Mouse (Mus musculus): Measurements from ENCODE around the gene Celsr3.

Celsr3 gene

DNA sequence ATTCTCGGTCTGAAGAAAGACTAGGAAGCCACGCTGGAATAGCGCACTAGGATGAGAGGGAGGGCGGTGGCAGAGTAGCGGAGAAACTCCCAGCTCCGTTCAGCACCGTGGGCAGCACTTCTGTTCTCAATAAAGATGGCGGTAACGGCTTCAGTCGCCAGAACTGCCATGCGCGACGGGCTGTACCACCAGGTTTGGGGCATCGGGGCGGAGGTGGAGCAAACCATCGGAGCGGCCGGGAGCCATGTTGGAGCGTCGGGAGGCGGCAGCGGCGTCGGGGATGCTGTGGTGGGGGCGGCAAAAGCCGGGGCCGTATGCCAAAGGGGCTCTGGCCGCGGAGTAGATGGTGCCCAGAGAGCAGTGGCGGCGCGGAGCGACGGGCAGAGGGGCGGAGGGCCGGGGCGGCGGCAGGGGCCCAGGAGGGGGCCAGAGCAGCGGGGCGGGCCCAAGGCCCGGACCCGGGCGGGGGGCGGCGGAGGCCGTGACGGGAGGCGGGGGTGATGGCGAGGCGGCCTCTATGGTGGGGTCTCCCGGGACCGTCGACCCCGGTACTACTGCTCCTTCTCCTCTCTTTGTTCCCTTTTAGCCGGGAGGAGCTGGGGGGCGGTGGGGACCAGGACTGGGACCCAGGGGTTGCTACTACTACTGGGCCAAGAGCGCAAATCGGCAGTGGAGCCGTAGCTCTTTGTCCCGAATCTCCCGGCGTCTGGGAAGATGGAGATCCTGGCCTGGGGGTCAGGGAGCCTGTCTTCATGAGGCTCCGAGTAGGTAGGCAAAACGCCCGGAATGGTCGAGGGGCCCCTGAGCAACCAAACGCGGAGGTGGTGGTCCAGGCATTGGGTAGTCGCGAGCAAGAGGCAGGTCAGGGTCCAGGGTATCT is at the start of gene Celsr3:
TSS of gene Celsr3 (plus strand) at position 501 of the 880 bp plus-strand sequence.
- peak; percentile 93 for DNase-seq (ENCODE audit: low spot score)

DNA sequence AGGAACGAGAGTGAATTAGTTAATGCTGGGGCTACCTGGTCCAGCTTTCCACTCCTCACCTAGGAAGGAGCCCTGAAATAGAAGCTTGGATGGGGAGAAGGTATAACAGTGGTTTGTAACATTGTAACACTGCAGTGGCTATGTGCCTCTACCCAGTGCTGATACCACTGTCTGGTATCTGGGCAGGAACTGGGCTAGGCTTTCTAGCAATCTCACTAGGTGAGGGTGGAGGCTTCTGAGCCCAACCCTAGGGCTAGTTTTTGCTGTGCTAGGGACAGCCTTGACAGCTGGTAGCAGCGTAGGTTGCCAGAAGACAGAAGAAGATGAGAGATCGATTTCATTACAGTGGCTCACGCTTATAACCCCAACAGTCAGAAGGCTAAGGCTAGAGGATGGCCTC is 49.5 kb upstream of the Celsr3 start:
- DNase-seq (ENCODE audit: low spot score), result no peak

DNA sequence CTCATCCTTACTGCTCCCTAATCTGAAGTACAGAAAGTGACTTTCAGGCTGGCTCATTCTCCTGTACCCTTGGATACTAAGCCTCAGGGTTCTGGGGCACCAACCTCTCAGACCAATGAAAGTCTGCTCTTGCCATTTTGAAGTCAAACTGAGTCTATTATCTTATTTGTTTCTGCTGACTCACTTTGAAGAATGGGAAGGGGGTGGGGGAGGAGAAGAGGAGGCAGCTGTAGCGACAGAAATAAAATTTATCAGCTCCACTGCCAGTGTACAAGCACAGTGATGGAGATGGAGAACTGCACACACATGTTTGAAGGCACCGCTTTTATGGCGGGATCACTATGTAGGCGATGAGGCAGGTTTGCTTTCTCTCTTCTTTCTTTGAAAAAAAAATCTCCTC is 48.8 kb upstream of the Celsr3 start:
- DNase-seq (ENCODE audit: low spot score), result no peak

DNA sequence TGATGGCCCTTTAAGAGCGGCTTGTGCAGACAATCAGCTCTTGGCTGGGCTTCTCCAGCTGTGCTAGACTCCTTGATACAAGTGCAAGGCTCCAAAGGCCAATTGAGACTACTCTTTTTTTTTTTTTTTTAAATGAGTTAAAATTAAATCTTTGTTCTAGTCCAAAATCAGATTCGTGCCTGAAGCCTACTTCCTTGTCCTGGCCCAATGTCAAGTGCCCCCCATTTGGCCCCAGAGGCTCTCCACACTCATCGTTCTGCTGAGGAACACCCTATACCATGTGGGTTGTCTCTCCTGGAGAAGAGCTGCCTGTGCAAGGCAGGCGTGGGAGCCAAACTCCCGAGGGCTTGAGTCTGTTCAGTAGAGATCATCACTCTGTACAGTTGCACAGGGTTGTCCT is 45.2 kb upstream of the Celsr3 start:
- no peak for DNase-seq (ENCODE audit: low spot score)

DNA sequence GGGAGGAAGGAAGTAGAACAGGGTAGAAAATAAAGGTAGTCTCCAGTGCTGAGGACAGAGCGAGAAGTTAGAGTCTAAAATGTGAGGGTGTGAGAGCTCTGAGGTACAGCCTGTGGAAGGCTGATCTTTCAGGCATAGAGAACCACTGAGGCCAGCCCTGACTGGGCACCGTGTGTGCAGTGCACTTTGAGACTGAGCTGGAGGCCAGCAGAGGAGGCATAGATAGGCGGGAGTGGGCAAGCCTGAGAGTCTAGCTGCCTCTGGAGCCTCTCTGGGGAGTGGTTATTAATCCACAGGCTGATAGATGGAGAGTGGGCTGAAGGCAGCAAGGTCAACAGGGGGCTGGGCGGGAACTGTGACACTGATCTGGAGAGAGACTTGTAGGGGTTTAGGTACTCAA is 44.2 kb upstream of the Celsr3 start:
- DNase-seq (ENCODE audit: low spot score), result peak; percentile 29

DNA sequence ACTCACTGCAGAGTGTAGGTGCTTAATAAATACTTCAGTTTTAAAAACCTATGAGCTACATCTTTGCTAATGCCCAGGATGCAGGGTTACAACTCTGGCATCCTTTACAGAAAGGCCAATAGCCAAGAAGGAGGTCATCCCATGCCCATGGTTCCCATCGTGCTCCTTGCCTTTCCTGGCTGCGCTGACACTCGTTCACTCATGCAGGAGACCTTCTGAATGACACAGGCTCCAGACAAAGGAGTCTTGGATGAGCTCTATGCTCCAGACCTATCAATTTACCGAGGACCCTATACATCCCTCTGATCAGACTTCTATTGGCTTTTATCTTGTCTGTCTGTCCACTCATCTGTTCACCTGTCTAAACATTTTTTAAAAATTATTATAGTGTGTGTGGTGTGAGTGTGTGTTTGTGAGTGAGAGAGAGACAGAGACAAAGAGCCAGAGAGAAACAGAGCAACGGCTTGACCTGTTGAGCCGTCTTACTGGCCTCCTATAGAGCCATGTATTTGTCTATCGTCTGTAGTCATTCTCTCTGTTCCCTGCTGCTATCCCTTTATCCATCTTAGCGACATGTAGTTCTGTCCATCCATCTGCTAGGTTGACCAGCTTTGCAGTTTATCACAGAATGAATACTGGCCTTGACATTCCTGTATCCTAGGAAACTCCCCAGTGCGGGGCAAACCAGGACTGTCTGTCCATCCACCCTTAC is 43.1 kb upstream of the Celsr3 start:
- DNase-seq (ENCODE audit: low spot score), result peak; percentile 46

DNA sequence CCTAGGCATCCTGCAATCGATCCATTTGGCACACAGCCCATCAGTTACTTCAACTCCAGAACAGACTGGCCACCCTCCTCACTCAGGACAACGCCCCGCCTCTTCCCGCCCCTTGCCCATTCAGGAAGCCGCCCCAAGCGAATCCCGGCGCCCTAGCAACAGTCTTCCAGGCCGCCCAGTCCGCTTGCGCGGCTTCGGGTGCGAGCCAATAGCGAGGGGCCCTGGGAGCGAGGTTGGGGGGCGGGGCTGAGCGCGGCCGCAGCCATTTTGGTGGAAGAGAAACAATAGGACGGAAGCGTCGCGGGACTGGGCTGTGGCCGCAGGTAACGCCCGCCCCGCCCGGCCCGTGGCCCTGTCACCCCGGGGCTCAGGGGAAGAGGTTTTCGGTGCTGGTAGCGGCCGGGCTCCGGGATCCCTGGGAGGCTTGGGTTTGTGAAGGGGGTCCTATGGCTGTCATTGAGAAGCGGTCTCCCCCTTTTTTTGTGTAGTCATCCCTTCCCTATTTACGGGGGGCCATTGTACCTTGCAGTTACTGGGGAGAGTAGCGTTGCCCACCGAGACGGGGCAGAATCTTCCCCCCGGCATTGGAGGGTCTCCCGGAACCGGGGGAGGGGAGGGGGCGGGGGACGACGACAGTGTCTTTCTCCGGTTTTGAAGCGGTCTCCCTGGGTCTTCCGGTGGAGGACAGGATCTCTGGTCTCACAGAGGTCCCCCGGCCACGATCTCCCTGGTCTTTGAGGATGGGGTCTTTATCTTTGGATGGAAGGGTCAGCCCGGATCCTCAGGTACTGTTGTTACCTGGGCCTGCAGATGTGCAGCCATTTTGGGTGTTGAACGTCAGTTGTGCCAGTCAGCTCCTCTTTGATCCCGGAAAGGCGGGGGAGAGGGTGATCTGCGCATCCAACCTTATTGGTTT is 42.3 kb upstream of the Celsr3 start, which contains the start of gene Ip6k2:
TSS of gene Ip6k2 (plus strand) at position 249 of the 916 bp plus-strand sequence.
- DNase-seq (ENCODE audit: low spot score), result peak; percentile 99

DNA sequence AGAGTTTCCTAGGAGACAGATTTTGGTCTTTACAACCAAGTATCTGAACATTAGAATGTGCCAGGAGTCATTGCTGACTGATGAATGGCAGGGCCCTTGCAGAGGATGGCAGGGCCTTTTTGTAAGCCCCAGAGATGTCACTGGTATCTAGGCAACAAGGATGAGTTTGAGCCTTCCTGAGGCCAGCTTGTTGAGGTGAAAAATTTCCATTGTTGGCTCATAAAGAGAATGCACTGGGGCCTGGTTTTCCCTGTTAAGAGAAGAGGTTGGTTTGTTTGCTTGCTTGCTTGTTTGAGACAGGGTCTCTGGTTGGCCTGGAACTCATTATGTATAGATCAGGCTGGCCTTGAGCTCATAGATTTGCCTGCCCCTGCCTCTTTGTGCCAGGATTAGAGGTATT is 40.7 kb upstream of the Celsr3 start:
- DNase-seq (ENCODE audit: low spot score), result peak; percentile 82

DNA sequence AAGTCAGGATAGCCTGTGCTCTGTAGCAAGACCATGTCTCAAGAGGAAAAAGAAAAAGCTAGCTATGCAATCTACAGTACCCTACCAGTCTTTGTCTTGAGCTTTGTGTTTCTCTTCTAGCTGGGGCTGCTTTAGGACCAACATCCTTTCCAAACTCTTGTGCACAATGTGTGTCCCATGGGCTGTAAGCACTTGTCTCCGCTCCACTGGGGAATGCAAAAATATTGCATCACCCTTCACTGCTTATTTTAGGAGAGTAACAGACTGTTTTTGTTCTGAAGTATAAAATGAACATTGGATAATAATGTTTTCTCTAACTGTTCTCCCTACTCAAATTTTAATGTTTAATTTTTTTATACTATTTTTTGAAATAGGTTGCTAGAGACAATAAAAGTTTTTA is 39.6 kb upstream of the Celsr3 start:
- no peak for DNase-seq (ENCODE audit: low spot score)

DNA sequence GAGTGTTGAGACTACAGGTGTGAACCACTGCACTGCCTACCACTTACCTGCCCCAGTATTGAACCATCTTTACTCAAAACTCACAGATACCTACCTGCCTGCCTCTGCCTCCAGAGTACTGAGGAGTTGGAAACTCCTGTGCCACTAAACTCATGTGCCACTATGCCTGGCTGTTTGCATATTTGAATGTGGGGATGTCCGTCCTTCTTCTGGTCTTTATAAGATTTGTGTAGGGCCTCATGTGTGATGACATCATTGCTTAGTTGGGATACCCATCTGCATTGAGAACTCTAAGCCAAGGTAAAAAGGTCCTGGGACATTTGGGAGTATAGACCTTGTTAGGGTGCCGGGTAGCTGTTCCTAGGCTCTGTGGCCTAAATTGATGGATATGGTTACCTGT is 39.0 kb upstream of the Celsr3 start:
- no peak for DNase-seq (ENCODE audit: low spot score)

DNA sequence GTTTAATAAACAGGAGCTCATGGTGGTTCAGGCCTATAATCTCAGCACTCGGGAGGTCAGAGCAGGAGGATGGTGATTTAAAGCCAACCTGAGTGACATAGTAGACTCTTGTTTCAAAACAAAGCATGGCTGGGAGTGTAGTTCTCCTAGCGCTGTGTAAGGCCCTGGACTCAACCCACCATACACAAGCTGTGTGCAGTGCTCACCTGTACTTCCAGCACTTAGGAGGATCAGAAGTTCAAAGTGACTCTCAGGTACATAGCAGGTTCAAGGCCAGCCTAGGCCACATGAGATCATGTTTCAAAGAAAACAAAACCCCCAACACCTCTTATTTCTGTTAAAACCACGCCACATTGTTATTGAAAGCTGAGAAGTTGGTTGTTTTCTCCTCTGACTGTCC is 37.4 kb upstream of the Celsr3 start:
- DNase-seq (ENCODE audit: low spot score), result no peak

DNA sequence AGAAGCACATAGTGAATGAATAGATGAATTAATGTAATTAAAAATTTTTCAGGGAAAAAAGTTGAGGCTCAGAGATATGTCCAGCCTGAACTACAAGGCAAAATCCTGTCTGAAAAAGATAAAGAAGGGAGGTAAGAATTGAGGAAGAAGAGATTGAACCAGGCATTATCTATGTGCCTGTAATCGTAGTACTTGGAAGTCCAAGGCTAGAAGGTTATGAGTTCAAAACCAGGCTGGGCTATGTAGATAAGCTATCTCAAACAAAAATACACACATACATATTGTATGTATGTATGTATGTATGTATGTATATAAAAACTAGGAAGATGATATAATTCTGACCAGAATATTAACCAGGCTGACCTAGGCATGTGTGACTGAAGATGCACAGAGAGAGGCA is 33.8 kb upstream of the Celsr3 start:
- no peak for DNase-seq (ENCODE audit: low spot score)

DNA sequence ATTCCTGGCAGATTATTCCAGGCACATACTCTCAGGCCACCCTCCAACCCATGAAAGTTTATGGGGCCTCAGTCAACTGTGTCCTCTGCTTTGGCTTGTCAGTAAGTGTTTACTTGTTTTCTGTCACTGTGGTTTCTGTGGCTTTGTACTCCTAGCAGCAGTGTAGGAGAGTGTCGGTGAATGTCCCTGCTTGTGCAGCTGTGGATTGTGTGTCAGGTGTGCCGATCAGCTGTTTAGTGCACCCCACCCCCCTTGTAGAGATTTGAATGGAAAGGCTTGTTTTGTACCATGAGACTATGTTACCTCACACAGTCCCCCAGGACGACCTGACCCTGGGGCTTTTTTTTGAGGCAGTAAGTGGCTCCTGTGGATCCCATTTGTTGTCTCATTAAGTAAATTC is 33.4 kb upstream of the Celsr3 start:
- no peak for DNase-seq (ENCODE audit: low spot score)

DNA sequence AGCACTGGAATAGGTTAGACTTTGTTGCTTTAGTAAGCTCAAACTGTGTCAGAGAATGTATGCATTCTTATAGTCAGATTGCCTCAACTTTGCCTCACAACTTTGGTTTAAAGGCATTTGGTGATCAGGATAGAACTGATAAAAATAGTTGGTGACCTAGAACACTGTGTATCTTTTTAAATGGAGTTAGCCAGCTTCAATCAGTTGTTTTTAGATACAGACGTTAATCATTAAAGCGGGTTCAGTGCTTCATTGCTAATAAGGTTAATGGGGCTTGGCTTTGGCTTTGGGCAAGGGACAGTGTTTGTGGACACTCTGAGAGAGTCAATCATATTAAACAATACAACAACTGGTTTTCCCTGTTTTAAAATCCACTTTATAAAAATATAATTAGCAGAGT is 30.8 kb upstream of the Celsr3 start:
- no peak for DNase-seq (ENCODE audit: low spot score)

DNA sequence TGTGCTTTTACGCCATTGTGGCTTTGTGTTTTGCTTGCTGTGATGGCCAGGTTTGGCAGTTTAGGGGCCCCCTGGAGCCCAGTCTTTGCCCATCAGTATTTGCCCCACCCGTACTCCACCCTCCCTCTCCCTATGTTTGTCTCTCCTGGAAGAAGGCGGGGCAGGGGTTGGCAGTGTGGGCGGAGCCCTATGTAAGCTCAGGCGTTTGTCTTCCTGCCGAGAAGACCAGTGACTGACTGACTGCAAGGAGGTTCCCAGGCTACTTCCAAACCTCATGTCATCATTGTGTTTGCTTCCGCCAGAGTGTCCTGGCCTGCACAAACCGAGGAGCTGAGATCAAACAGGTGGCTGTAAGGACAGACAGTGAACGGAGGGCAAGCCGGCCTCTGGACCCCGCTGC is 30.4 kb upstream of the Celsr3 start:
- peak; percentile 45 for DNase-seq (ENCODE audit: low spot score)

DNA sequence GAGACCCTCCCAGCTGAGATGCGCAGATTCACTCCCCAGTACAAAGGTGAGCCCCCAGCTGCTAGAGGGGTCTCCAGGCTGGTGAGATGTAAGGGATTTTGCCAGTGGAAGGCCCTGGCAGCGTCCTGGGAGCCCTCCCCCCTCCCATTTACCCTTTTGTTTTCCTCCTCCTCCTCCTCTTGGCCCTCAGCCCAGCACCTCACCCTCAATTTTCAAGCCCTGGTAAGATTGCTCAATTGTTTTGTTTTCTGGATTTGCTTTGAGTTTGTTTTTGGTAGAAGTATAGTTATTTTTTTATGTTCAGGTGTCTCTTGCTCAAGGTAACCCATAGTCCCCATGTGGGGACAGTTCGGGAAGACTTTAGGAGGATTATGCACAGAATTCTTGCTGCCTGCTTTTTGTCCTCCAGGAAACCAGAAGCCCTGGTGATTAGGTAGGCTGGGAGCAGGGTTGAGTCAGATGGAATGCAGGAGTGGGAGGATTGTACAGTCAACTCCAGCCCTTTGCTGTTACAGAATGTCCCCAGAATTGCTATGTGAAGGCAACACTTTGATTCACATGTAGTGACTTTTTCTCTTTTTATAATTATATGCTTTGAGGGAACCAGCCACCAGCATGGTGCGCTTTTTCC is 29.7 kb upstream of the Celsr3 start:
- no peak for DNase-seq (ENCODE audit: low spot score)

DNA sequence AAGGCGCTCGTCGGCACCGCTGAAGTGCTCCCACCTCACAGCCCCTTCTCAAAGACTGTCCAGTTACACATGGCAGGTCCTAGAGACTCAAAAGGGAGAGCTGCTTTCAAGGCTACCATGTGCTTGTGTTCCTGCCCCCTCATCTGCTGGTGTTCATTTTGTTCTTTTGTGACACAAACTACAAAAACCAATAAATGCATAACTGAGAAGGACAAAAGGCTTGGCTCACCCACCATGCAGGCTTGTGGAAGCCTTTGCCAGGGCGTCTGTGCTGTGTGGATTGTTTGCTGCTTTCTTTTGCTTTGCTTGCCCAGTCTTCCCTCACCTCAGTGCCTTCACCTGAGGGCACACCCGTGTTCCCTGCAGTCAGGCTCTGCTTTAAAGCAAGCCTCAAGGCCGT is 28.6 kb upstream of the Celsr3 start:
- no peak for DNase-seq (ENCODE audit: low spot score)

DNA sequence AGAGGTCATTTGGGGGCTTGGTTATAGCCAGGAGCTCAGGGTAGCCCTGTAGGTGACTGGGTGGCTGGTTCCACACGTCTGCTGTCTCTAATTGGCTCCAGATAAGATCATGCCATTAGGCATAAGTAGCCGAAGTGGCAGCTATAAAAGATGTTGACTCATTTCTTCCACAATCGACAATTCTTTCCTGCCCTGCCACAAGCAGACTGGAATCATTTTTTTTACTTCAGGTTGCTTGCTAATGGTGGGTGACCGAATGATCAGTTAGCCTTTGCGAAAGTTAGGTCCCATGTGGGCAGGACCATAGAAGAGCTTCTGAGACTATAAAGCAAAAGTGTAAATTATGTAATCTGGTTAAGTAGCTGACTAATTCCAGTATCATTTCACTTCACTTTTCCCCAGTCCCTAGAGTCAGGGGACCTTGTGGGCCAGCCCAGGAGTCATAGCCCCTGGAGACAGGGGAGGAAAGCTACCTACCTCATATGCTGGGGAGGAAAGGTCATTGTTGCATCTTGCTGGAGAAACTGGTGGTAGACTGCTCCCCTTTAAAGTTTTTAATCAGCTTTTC is 27.5 kb upstream of the Celsr3 start:
- DNase-seq (ENCODE audit: low spot score), result no peak

DNA sequence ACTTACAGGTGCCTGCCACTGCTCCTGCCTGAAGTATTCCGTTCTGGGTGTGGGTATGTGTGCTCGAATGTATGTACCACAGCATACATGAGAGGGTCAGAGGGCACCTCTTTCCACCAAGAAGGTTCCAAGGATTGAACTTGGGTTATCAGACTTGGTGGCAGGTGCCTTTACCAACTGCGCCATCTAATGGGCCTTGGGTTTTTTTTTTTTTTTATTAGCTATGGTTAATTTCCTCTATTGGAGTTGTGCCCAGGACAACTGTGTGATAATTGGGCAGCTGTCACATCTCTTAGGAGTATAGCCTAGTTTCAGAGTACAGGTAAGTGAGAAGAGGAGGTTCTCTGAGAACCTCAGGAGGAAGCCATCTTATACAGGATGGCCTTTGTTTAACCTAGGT is 26.6 kb upstream of the Celsr3 start:
- DNase-seq (ENCODE audit: low spot score), result no peak

DNA sequence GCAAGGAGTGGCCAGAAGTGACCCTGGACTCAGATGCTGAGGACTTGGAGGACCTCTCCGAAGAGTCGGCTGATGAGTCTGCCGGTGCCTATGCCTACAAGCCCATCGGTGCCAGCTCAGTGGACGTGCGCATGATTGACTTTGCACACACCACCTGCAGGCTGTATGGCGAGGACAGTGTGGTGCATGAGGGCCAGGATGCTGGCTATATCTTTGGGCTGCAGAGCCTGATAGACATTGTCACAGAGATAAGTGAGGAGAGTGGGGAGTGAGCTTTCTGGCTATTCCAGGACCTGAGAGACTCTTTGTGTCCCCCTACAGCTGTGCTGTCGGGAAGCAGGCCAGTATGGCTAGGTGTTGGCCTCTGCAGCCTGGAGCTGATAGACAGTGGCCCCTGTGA is 20.4 kb upstream of the Celsr3 start:
- no peak for DNase-seq (ENCODE audit: low spot score)

DNA sequence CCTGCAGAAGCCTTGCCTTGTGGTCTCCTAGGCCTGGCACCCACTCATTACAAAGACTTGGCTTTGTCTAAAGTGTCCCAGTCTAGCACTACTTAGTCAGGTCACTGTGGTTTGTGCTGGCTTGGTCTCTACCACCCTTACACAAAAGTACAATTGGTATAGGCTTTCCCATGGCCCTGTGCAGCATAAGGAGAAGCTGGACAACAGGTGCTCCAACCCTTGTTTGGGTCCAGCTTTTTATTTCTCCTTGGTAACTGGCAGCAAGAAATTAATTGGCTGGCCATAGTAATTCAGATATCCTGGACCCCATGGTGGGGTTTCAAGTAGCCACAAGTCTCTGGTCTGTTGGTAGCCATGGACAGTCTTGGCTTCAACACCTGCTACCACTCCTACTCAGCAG is 19.7 kb upstream of the Celsr3 start:
- no peak for DNase-seq (ENCODE audit: low spot score)

DNA sequence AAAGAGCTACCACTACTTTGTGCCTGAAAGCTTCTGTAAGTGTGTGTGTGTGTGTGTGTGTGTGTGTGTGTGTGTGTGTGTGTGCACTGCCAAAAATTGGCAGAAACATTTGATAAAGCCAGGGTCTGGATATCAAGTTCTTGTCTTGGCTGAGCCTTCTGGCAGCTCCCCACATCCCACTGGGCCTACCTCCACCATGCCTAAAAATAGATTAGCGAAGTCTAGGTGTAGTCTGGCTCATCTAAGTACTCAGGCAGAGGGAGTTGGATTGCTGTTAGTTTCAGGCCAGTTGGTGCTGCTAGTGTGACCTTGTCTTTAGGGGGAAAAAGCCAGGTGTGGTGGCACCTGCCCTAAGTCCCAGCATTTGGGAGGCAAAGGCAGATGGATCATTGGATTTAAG is 19.3 kb upstream of the Celsr3 start:
- DNase-seq (ENCODE audit: low spot score), result no peak
